Mouse (Mus musculus) forebrain, embryonic 15.5 days (tissue): ENCODE results near the gene Siah2. TPM values are rescaled to one million over a fixed set of nuclear protein-coding genes. Genes with fewer than 3 reads are reported as not detected.
A peak's percentile ranks its signal among the peaks of the same experiment; 100 is the strongest.

Source experiments
- ATAC-seq: fragments of 200-750 bp; cut with Nextera tagmentation; replicated peaks from 2 replicates; pipeline ENCODE4 v1.8.0; 2017; ENCODE audit warnings: mild to moderate bottlenecking, moderate TSS enrichment, moderate library complexity
- H3K27ac ChIP-seq: fragments of 300-500 bp; sonication (generic); replicated peaks from 2 replicates; pipeline ENCODE4 v1.5.1; 2015; ENCODE audit warnings: mild to moderate bottlenecking, inconsistent platforms
- H3K27me3 ChIP-seq: fragments of 300-500 bp; sonication (generic); 2 replicates; pipeline ENCODE4 v1.6.1; 2015; ENCODE audit warnings: inconsistent platforms
- H3K36me3 ChIP-seq: fragments of 300-500 bp; sonication (generic); 2 replicates; pipeline ENCODE4 v1.6.1; 2015; ENCODE audit warnings: mild to moderate bottlenecking, inconsistent platforms
- H3K4me1 ChIP-seq: fragments of 300-500 bp; sonication (generic); 2 replicates; pipeline ENCODE4 v1.6.1; 2015; ENCODE audit warnings: inconsistent platforms
- H3K4me2 ChIP-seq: fragments of 300-500 bp; sonication (generic); replicated peaks from 2 replicates; pipeline ENCODE4 v1.6.1; 2015; ENCODE audit warnings: mild to moderate bottlenecking, inconsistent platforms
- H3K4me3 ChIP-seq: fragments of 300-500 bp; sonication (generic); 2 replicates; pipeline ENCODE4 v1.5.1; 2015; ENCODE audit warnings: mild to moderate bottlenecking, inconsistent platforms
- H3K9ac ChIP-seq: fragments of 300-500 bp; sonication (generic); replicated peaks from 2 replicates; pipeline ENCODE4 v1.6.1; 2015; ENCODE audit warnings: mild to moderate bottlenecking, inconsistent platforms
- H3K9me3 ChIP-seq: fragments of 300-500 bp; sonication (generic); 2 replicates; pipeline ENCODE4 v1.6.1; 2016; ENCODE audit warnings: inconsistent platforms
- WGBS: fragments of 180-500 bp; shearing (Covaris S2); methylation state at CpG from one replicate; pipeline ENCODE4 v1.1.7; 2015; ENCODE audit warnings: mixed read lengths; 5-methylcytosine and 5-hydroxymethylcytosine counted together
- polyA plus RNA-seq: library from polyadenylated mRNA; unstranded; fragments of >200 nt; fragmentation: Nextera tagmentation; extraction: Ambion mirVana; gene quantifications from 2 replicates; pipeline ENCODE4 v1.2.1, GENCODE M21; 2015

Gene Siah2
- polyA plus RNA-seq, 1 experiment from 2014 or later: 8.1 TPM

DNA sequence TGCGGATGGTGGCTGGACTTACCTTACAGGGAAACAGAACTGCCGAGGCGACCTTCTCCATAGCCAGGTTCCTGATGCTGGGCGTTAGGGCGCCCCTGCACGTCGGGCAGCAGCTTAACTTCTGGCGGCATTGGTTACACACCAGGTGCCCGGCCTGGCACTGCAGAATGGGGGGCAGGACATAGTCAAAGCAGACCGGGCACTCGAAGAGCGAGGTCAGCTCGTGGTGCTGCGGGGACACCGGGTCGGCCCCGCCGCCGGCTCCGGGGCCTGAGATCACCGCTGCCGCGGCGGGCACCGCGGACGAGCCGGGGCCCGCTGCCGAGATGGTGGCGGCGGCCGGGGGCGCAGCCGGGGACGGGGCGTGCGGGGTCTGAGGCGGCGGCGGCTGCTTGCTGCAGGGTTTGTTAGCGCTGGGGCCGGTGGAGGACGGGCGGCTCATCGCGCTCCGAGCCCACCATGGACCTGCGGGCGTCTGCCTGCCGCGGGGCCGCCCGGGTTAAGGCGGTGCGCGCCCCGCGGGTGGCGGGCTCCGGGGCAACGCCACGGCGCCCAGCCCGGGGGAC, 743 bp downstream of the Siah2 start:
- Histone ChIP-seq H3K36me3 (no peaks in the 10 kb centered on the region), H3K4me3 (peak overlapping the region; percentile 75), H3K27ac (peak overlapping the region; percentile 91), H3K4me1 (peaks cover 18% of the 10 kb centered on the region), H3K9ac (peak overlapping the region; percentile 72), H3K4me2 (peak overlapping the region; percentile 67), H3K27me3 (0 out of 2 replicates have a peak, but pooled peaks cover 5% of the 10 kb centered on the region), H3K9me3 (no peaks in the 10 kb centered on the region)
- ATAC-seq: peak; percentile 19
- WGBS: under 1% methylated on average over 60 of the region's 65 CpGs

DNA sequence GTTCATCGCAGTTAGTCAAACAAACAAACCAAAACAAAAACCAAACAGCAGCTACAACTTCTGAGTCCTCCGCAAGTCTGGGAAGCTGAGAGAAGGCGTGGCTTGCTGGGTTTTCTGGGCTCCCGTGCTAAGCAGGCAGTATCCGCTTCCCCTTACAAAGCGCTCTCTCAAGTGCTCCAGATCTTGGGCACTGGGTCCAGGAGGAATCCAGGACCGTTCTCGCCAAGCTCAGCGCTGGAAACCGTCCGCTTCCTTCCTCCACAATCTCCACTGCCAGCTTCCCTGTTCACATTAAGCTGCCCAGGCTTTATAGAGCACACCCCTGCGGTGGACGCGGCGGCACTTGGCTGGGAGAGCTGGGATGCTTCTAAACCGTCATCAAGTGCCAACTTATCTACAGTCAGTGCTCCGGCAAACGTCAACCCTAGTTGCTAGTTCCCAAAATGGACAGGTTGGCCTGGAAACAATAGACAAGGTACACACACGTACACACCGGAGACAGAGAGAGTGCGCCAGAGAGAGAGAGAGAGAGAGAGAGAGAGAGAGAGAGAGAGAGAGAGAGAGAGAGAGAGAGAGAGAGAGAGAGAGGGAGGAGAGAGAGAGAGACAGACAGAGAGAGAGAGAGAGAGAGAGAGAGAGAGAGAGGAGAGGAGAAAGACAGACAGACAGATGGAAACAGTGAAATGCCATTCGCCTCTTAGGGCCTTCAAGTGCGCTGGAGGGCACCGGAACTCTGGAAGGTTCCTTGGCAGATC, 1.4 kb downstream of the Siah2 start:
- H3K36me3 ChIP-seq: no peaks in the 10 kb centered on the region
- H3K27me3 ChIP-seq: 0 out of 2 replicates have a peak, but pooled peaks cover 5% of the 10 kb centered on the region
- peak overlapping the region; percentile 72 for H3K9ac ChIP-seq
- 0% methylated on average over 24 of the region's 24 CpGs for WGBS
- ATAC-seq: peak; percentile 21
- H3K4me2 ChIP-seq: peak overlapping the region; percentile 67
- no peaks in the 10 kb centered on the region for H3K9me3 ChIP-seq
- peaks cover 18% of the 10 kb centered on the region for H3K4me1 ChIP-seq
- H3K27ac ChIP-seq: peak overlapping the region; percentile 91
- H3K4me3 ChIP-seq: peak overlapping the region; percentile 75

DNA sequence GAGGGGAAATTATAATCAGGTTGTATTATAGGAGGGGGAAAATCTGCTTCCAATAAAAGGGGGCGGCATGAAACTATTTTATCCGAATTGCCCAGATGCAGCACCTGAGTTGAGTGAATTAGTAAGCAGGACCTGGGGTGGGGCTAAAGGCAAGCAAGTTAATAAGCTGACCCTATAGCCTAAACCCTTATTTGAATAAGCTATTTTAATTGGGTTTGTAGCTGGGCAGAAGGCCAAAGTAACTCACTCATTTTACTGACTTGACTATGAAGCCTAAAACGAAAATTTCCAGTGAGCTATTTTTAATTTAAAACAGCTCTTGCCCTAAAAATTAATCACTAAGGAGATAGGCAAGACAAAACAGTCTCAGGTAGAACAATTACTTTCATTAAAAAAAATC, 2.5 kb downstream of the Siah2 start:
- no peak for ATAC-seq
- Histone ChIP-seq H3K4me2 (peak overlapping the region; percentile 67), H3K27ac (no peak overlapping the region), H3K4me3 (no peak overlapping the region), H3K9me3 (no peaks in the 10 kb centered on the region), H3K4me1 (peaks cover 18% of the 10 kb centered on the region), H3K9ac (no peak overlapping the region), H3K27me3 (0 out of 2 replicates have a peak, but pooled peaks cover 5% of the 10 kb centered on the region), H3K36me3 (no peaks in the 10 kb centered on the region)
- 18% methylated on average over 3 of the region's 3 CpGs for WGBS

DNA sequence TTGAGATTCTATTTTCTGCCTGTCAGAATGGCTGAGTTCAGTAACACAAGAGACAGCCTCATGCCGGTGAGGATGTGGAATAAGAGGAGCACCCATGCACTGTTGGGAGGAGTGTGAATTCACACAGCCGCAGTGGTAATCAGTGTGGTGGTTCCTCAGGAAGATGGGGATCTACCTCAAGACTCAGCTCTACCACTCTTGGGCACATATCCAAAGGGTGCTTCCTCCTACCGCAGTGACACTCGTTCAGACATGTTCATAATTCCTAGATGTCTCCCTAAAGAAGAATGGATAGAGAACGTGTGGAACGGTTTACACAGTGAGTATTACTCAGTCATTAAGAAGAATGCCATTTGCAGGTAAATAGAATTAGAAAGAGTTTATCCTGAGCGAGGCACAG, 3.1 kb downstream of the Siah2 start:
- H3K4me3 ChIP-seq: no peak overlapping the region
- no peaks in the 10 kb centered on the region for H3K36me3 ChIP-seq
- H3K9me3 ChIP-seq: no peaks in the 10 kb centered on the region
- WGBS: 69% methylated on average over 7 of the region's 7 CpGs
- H3K27ac ChIP-seq: no peak overlapping the region
- H3K27me3 ChIP-seq: 0 out of 2 replicates have a peak, but pooled peaks cover 5% of the 10 kb centered on the region
- H3K4me1 ChIP-seq: peaks cover 18% of the 10 kb centered on the region
- H3K4me2 ChIP-seq: no peak overlapping the region
- no peak for ATAC-seq
- no peak overlapping the region for H3K9ac ChIP-seq

DNA sequence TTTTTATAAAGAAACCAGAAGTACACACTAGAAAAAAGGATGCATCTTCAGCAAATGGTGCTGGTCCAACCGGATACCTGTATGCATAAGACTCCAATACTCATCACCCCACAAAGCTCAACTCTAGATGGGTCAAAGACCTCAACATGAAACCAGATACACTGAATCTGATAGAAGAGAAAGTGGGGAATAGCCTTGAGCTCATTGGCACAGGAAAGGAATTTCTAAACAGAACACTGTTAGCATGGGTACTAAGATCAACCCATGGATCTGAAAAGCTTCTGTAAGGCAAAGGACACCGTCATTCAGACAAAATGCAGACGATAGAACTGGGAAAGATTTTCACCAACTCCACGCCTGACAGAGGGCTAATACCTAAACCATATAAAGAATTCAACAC, 3.6 kb downstream of the Siah2 start:
- ATAC-seq: no peak
- H3K27ac ChIP-seq: no peak overlapping the region
- no peak overlapping the region for H3K4me2 ChIP-seq
- 0 out of 2 replicates have a peak, but pooled peaks cover 5% of the 10 kb centered on the region for H3K27me3 ChIP-seq
- WGBS: 91% methylated on average over 4 of the region's 4 CpGs
- H3K9ac ChIP-seq: no peak overlapping the region
- no peak overlapping the region for H3K4me3 ChIP-seq
- no peaks in the 10 kb centered on the region for H3K36me3 ChIP-seq
- H3K9me3 ChIP-seq: no peaks in the 10 kb centered on the region
- H3K4me1 ChIP-seq: peaks cover 18% of the 10 kb centered on the region

DNA sequence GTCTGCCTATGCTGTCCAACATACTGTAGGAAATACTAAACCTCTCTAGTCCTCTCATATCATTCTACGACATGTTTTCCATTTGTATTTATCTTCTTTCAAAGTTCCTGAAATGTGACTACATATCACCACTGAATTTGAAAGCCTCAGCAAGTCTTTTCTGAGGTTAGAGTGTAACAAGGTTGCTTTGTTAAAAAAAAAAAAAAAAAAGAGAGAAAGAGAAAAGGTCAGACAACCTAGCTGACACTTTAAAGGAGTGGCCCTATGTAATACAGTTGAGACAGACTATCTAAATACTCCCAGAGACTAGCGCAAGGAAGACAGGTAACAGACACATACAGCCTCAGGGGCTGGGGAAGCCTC, 5.3 kb downstream of the Siah2 start:
- H3K36me3 ChIP-seq: no peaks in the 10 kb centered on the region
- H3K27ac ChIP-seq: no peak overlapping the region
- no peak for ATAC-seq
- no peaks in the 10 kb centered on the region for H3K9me3 ChIP-seq
- no peak overlapping the region for H3K9ac ChIP-seq
- peaks cover 14% of the 10 kb centered on the region for H3K4me1 ChIP-seq
- whole genome bisulfite sequencing: 92% methylated on average over 2 of the region's 2 CpGs
- no peak overlapping the region for H3K4me2 ChIP-seq
- no peak overlapping the region for H3K4me3 ChIP-seq
- H3K27me3 ChIP-seq: no peaks in the 10 kb centered on the region

DNA sequence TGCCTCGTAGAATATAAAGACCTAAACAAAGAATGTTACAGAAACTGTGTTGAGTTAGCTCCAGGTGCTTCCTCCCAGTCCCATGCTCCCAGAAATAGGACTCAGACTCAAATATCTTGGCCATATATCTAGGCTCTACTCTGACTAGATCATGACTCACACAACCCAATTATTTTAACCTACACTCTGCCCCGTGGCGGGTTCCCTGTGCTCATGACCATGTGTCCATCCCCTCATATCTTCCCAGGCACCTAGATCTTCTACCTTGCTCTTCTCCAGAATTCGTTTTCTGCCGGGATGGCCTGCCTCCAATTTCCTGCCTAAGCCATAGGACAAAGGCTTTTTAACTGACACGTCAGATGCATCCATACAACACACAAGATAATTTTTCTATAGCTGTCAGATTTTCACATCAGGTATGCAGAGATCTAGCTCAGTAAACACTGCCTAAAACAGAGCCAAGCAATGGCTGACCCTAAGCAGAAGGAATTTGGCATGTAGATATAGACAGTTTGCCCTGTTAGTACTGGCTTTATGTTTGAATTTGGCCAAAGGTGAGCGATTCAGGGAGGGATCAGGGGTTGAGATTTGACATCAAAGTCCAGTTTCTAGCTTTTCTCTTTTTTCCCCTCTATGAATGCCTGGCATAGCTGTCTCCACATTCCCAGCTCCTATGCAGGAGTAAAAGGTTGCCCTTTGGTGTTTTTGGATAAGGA, 5.8 kb downstream of the Siah2 start:
- no peak for ATAC-seq
- Histone ChIP-seq H3K27ac (no peak overlapping the region), H3K9me3 (no peaks in the 10 kb centered on the region), H3K4me3 (no peak overlapping the region), H3K27me3 (no peaks in the 10 kb centered on the region), H3K36me3 (no peaks in the 10 kb centered on the region), H3K4me1 (peaks cover 14% of the 10 kb centered on the region), H3K4me2 (no peak overlapping the region), H3K9ac (no peak overlapping the region)
- WGBS: 85% methylated on average over 7 of the region's 7 CpGs

DNA sequence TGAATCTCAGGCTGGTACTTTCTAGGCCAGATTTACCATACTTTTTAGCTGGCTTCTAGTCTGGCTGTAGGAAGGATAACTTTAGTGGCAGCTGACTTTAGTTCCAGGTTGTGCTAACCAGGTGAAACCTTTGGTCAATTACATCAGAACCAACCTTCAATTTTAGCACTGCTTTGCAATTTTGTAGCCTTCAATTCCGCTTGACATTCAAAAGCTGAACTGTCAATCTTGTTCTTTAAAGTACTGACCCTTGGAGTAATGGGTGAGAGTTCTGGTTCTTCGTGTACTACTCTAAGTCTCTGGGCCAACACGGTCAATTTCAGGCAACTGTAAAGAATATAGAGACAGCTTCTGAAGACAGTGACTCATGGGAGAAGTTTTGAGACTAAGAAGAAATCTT, 6.8 kb downstream of the Siah2 start:
- 85% methylated on average over 3 of the region's 3 CpGs for WGBS
- Histone ChIP-seq H3K4me3 (no peak overlapping the region), H3K9me3 (no peaks in the 10 kb centered on the region), H3K36me3 (no peaks in the 10 kb centered on the region), H3K27me3 (no peaks in the 10 kb centered on the region), H3K9ac (no peak overlapping the region), H3K27ac (no peak overlapping the region), H3K4me1 (peaks cover 13% of the 10 kb centered on the region), H3K4me2 (no peak overlapping the region)
- no peak for ATAC-seq

DNA sequence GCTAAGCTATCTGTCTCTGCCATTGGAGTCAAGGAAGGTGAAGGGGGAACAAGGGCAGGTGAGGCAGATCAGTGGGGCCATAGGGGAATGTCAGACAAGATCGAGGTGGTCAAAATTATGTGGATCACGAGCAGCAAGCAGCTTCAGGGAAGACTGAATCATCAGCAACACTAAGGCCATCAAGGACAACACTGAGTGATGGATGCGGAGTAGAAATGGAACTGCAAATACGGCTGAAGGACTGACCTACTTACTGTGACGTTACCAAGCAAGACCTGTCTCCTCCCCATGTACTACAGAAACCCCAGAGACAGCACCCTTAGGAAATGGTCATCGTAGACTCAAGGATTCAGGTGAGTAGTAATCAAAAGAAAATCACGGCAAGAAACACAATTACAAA, 8.9 kb downstream of the Siah2 start:
- peaks cover 10% of the 10 kb centered on the region; the same call in 1 of the 2 replicates for H3K4me1 ChIP-seq
- no peaks in the 10 kb centered on the region for H3K36me3 ChIP-seq
- WGBS: 88% methylated on average over 7 of the region's 7 CpGs
- H3K27ac ChIP-seq: no peak overlapping the region
- no peak overlapping the region for H3K4me3 ChIP-seq
- no peak for ATAC-seq
- H3K27me3 ChIP-seq: no peaks in the 10 kb centered on the region
- no peak overlapping the region for H3K9ac ChIP-seq
- H3K9me3 ChIP-seq: no peaks in the 10 kb centered on the region
- H3K4me2 ChIP-seq: no peak overlapping the region

DNA sequence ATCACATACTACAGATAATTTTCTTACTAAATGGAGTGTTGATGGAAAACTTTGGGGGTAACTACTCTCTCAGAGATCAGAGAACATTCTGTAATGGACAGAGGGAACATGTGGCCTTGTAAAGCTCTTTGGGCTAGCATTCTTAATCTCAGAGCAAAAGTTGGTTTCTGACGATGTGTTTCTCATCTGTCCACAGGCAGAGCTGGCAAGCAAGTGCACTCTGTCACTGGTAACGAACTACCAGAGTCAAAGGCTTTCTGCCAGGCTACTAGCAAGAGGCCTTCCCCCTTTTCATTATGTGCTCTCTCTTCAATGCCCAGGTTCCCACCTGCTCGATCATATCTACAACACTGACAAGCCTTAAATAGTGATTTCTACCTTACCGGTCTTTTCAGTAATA, 9.9 kb downstream of the Siah2 start:
- Histone ChIP-seq H3K4me3 (no peak overlapping the region), H3K27ac (no peak overlapping the region), H3K9ac (no peak overlapping the region), H3K4me2 (no peak overlapping the region), H3K27me3 (no peaks in the 10 kb centered on the region), H3K36me3 (no peaks in the 10 kb centered on the region), H3K9me3 (no peaks in the 10 kb centered on the region), H3K4me1 (peaks cover 10% of the 10 kb centered on the region; the same call in 1 of the 2 replicates)
- 62% methylated on average over 4 of the region's 4 CpGs for WGBS
- ATAC-seq: no peak

DNA sequence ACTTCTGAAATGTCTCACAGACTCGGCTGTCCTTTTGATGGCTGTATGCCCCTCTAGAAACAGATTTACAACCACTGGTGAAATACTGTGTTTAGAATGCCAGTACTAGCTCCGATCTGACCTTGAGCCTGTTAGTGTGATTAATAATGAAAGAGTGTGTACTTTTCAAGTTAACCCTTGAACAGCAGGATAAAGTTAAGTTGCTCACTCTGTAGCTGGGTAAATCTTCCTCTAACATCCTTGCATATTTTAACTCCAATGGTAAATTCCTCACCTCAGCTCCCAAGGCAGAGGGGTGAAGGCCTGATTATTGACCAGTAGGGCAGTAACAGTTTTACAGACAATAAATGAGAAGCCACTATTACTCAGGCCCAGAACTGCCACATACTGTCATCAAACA, 10.4 kb downstream of the Siah2 start:
- H3K27me3 ChIP-seq: no peaks in the 10 kb centered on the region
- peaks cover 10% of the 10 kb centered on the region; the same call in 1 of the 2 replicates for H3K4me1 ChIP-seq
- H3K4me2 ChIP-seq: no peak overlapping the region
- no peak overlapping the region for H3K9ac ChIP-seq
- H3K27ac ChIP-seq: no peak overlapping the region
- H3K36me3 ChIP-seq: no peaks in the 10 kb centered on the region
- no peak overlapping the region for H3K4me3 ChIP-seq
- no peak for ATAC-seq
- 56% methylated on average over 2 of the region's 2 CpGs for WGBS
- H3K9me3 ChIP-seq: no peaks in the 10 kb centered on the region

DNA sequence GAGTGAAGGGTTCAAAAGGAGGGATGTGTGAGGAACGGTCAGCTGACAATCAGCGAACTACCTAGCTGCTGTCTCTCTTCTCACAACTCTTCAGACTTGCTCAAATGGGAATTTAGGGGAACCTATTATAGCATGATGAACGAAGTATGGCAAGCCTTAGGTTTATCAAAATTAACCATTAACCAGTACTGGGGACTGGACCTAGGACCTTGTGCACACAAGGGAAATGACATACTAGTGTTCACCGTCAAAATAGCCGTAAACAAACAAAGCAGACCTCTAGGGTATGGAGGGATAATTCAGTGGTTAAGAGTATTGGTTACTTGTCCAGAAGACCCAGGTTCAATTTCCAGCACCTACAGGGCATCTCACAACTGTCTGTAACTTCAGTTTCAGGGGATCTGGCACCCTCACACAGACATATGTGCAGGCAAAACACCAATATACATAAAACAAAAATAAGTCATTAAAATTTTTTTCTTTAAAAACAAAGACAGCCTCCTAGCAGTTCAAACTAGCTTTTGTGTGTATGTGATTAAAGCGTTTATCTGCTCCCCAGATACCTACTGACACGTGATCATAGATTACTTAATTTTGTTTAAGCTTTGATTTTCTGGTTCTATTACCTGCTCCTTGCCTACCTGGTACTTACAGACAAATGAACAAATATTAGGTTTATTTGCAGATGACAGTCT, 11.1 kb downstream of the Siah2 start:
- H3K4me3 ChIP-seq: no peak overlapping the region
- H3K4me1 ChIP-seq: peaks cover 10% of the 10 kb centered on the region; the same call in 1 of the 2 replicates
- no peaks in the 10 kb centered on the region for H3K9me3 ChIP-seq
- 88% methylated on average over 7 of the region's 7 CpGs for WGBS
- H3K36me3 ChIP-seq: no peaks in the 10 kb centered on the region
- no peaks in the 10 kb centered on the region for H3K27me3 ChIP-seq
- no peak overlapping the region for H3K4me2 ChIP-seq
- H3K27ac ChIP-seq: no peak overlapping the region
- no peak overlapping the region for H3K9ac ChIP-seq
- ATAC-seq: no peak
